Mouse (Mus musculus): ENCODE data around the gene Lipo4.
"Not testable (repeated sequence)": the region's sequence is repeated elsewhere in the genome, so short reads cannot be mapped to it uniquely, and the experiment has no call there.

The Lipo4 gene

DNA sequence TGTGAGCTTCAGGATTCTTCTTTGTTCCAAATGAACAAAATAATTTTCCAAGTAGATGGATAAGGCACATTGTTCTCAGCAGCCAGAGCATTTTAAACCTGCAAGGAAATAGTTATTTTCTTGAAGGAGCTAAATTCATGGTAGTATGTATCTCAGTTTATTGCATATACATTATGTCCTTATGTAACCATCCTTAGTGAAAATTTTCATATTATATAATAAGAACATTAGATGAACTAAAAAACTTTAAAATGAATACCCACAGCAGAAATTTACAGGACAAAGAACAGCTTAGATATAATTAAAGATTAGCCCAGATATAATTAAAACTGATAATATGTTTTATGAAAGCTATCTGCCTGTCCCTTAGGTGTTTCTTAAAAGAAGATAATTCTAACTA lies at the start of gene Lipo4:
Gene Lipo4, minus strand, starts transcription at position 101 of the 400 bp plus-strand sequence.
- DNase-seq: no peak

DNA sequence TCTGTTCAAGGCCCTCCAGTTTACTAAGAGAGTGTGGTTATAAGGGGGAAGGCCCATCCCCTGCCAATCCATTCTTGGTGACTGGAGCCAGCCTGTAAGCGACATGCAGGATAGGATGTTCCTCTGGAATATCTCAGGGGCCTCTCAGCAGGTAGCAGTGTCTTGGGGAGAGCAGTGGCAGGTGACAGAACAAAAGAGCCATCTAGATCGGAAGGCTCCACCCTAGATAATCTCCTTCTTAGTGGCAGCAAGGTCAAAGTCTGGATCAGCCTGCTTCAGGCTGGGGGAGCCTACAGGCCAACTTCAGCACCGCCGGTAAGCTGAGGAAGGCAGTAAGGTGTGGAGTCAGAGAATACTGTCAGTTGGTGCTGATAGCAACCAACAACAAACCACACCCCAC lies 61.2 kb downstream of the Lipo4 start:
- not testable (repeated sequence) for DNase-seq

DNA sequence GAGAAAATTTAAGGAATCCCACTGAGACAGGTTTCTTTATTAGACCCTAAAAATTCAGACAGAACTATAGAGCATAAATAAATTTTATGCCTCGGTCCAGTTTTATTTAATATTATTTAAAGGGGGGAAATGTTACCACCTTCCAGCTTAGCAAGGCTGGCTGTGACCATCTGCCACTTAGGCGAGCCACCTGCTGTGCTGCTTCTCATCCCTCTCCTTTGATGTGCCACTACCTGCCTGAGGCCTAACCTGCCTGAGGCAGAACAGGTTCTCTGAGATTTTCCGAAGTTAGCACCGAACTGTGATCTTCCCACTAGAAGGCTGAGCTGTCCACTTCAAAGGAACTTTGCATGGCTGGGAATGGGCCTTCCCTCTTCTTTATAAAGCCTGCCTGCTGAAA lies 63.9 kb downstream of the Lipo4 start:
- peak; percentile 41 to 43 for DNase-seq
